Mouse (Mus musculus) G1E-ER4 (cell line): ENCODE data around the gene Galnt5. TPM values are rescaled to one million over a fixed set of nuclear protein-coding genes. Genes with fewer than 3 reads are reported as not detected.

Experiments
- GATA1 ChIP-seq: IDR thresholded peaks from one replicate; pipeline ENCODE4 v1.8.0; 2012; ENCODE audit warnings: low read length, inconsistent platforms
- polyA plus RNA-seq: library from polyadenylated mRNA; stranded (reverse); fragments of >175 nt; gene quantifications from 2 replicates; pipeline ENCODE4 v1.2.3, GENCODE M21; 2012

Gene Galnt5
- not detected in 2 replicates for polyA plus RNA-seq

DNA sequence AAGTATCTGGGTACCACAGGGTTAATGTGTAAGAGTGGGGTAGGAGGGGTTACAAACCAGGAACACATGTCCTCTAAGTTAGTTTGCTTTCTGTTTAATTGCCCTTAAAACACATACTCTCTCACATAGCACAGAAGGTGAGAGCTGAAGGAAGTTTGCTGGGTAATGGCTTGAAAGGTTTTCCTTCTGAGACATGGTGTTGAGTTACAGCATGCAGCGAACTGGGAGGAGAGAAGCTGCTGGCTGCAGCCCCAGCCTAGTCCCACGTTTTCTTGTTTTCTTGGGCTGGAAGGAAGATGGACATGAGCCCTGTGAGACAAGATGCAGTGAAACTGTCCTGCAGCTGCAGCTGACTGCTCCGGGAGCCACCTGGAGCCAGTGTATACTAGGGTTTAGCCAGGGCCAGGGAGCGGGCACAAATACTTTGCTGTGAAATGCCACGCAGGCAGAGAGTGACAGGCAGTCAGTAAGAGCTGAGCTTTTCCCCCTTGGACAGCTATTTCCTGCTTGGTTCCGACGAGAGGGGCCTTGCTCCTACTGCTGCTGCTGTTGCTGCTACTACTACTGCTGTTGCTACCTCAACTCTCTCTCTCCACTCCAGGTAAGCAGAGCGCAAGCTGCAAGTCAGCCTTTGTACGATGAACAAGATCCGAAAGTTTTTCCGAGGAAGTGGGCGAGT is at the start of gene Galnt5:
Gene Galnt5 (plus strand): TSS at position 133 of the 679 bp plus-strand sequence.
- no peak for TF ChIP-seq GATA1

DNA sequence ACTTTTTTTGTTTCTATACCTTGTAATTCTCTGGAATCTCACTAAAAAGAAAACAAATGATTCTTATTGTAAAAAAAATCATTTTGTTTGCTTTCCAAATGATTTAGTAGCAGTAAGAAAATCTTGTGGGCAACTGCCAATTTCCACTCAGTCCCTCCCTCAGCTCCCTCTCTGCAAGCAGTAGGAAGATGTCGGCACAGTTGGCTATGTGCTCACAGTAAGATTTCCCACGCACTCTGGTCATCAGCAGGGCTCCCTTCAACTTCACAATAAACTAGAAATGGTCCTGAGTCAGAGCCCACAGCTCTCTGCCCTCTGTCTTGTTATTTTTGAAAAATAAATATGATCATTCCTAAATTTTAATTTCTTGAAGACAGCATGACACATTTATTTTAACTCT is 46.1 kb upstream of the Galnt5 start:
- no peak for TF ChIP-seq GATA1

DNA sequence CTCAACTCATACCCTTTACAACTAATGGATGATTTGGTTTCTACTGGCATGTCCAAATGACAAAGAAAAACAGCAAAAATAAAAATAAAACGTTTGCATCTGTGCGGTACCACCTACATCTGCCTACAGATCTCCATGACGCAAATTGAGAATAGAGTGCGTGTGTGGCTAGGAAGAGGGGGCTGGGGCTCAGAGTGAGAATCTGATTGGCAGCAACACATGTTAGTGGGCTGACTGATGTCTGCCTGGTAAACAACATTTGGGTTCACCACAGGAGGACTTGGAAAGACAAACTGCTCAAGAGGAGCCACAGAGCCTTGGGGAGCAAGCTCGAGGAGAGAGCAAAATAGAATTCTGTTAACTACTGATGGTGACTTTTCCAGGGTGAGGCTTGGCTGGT is 36.9 kb upstream of the Galnt5 start:
- TF ChIP-seq GATA1: no peak

DNA sequence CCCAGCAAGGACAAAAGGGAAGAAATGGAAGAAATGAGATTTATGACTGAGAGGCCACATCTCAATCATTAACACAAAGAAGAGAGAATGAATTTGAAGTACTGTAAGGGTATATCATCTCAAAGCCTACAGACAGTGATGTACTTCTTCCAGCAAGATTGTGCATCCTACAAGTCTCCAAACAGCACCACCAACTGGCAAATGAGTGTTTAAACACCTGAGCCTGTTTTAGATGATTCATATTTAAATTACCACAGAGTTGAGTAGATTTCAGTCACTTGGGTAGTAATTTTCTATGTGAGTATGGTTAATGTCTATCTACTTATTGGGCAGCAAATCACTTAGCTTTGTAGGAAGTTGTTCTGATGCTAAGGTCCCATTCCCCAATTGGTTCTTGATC is 15.4 kb upstream of the Galnt5 start:
- no peak for TF ChIP-seq GATA1

DNA sequence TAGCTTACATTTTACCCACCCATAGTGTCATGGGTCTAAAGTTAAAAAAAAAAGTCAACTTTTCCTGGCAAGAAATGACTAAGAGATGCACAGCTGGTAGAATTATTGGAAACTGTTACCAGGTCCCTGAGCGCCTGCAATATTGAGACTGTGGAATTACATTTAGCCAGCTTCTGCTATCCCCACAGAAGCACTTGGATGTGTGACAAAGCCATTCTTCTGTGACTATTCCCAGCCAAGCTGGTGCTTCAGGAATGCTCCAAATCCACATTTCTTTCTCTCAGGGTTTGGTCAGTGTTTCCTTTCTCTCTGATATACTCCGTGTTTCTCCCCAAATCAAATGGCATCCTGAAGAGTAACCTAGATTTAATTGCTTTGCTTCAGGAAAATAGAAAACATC is 6.6 kb upstream of the Galnt5 start:
- TF ChIP-seq GATA1: no peak

DNA sequence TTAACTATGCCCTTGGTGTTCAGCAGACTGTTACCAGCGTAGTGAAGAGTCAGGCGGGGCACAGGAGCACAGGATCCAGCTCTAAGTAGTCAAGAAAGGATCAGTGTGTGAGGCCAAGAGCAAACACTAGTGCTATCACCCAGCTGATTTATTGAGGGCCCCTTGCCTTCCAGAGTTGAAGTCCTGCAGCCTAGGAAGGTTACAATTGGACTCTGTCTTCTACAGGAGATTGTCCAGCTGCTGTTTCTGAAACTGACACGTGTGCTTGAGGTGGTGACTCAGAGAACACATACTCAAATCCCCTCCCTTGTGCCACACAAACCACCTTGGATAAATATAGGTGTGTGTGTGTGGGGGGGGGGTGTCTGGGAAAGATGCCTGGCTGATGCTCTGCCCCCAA is 3.8 kb downstream of the Galnt5 start:
- TF ChIP-seq GATA1: no peak

DNA sequence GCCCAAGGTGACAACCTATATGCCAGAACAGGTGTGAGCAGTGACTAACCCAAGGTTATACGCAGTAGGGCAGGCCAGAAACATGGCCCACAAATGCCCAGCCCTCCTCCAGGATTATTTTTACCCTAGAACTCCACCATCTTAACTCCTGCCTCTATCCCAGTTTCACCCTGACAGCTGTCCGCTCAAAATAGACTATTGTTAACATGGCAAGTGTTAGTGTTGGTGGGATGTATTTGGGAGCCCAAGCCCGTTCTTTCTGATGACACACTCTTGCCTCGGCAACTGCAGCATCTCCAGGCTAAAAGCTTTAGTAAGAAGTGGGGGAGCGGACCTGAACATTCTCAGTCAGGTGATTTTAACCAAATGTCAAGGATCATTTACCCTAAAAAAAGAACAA is 9.4 kb downstream of the Galnt5 start:
- TF ChIP-seq GATA1: no peak

DNA sequence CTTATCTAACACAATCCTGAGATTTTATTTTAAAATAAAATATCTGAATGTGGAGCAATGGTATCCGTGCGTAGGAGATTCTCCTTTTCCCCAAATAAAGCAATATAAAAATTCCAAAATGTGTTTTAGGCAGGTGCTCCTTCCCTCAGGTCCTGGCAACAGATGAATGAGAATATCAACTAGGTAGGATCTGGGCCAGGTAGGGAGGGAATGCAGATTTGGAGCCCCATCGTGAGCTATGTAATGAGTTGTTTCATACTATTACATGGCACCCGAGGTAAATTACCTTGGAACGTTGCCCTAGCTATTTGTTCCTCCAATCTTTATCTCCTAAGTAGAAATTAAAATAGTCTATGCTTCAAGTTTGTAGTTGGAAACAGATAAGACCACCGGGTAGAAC is 25.9 kb downstream of the Galnt5 start:
- no peak for TF ChIP-seq GATA1

DNA sequence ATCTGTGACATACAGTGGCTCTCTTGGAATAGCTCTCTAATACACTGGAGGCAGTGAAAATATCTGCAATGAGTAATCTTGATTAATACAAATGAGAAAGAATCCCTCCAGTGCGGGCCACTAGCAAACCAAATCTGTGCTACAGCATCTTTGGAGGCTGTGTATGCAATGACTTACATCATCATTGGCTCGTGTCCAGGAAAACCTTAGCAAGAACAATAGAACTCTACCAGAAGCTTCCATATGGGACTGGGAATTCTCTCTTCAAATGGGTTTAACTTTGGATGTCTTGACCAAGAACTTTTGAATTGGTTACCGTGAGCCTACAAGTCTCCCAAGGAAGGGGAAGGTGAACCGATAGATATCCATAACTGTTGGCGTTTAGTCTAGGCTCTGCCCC is 29.1 kb downstream of the Galnt5 start:
- no peak for TF ChIP-seq GATA1

DNA sequence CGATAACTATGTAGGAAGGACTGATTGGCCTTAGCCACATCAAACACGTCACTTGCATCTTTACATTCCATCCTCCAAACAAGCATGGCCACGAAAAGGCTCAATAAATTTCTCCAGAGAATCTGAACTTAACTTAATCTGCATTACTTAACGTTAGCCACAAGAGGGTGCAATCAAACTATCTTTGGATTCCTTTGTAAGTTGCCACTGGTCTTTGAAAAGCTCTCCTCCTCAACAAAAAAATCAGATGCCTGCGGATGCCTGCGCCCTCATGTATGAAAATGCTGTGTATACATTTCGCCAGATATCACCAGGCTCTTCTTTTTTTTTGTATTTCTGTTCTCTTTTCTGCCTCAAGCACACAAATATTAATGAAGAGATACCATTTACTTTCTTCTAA is 31.7 kb downstream of the Galnt5 start:
- TF ChIP-seq GATA1: no peak

DNA sequence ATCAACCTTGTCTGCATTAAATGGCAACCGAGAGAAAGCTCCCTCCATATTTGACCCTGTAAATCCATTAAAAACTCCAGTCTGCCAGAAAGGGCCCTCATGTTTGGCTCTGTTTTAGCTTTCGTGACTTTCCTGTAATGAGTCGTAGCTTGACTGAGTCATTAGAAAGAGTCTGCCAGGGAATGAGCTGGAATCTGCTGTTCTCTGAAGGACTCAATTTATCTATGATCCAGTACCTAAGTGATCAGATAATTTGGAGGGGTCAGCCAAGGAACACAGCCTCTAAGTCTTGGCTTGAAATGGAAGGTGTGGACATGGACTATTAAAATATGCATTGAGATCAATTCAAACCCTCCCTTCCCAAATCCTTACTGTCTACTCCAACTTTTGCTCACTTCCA is 33.7 kb downstream of the Galnt5 start:
- TF ChIP-seq GATA1: no peak

DNA sequence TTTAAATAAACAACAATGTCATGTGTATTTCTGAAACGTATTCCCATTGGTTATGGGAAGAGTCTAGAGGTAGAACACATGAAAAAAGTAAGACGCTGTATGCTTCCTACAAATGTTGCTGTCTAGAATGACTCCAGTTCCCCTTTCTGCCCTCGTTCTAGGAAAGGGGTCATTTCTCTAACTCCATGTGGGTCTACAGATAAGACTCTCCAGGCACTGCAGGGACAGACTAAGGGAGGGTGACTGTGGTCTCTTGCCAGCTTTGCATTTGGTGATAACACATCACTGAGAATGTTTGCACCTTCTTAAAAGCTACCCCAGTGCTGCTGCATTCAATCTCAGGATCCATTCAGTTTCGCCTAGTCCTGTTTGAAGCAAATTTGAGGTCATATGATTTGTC is 38.0 kb downstream of the Galnt5 start:
- TF ChIP-seq GATA1: no peak

DNA sequence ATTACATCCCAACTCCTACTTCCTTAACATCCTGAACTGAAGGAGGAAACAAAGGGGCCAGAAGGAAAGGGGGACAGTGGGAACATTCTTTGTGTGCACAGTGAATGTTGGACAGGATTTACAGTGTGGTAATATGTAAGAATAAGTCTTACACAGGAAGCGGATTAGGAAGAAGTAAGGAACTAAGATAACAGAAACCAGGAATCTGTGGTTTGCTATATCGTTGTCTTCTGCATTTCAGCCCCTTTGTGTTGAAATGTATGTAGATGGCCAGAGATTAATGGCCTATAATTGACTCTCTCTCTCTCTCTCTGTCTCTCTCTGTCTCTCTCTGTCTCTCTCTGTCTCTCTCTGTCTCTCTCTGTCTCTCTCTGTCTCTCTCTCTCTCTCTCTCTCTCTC is 39.2 kb downstream of the Galnt5 start:
- no peak for TF ChIP-seq GATA1

DNA sequence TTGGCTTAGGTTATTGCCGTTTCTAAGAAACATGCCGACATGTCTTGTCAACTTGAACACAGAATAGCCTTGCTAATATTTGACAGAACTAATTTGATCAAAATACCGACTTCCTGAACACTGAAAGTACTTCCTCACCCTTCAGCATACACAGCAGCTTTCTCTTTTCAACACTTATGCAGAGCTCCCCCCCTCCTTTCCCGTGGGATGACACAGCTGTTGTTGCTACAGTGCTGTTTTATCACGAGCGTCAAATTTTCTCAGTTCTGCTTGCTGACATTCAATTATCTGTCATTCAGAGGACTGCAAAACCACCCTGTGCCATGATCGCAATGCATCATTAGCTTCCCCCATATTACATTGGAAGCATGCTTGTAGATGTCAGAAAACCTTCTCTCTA is 44.2 kb downstream of the Galnt5 start:
- TF ChIP-seq GATA1: no peak

DNA sequence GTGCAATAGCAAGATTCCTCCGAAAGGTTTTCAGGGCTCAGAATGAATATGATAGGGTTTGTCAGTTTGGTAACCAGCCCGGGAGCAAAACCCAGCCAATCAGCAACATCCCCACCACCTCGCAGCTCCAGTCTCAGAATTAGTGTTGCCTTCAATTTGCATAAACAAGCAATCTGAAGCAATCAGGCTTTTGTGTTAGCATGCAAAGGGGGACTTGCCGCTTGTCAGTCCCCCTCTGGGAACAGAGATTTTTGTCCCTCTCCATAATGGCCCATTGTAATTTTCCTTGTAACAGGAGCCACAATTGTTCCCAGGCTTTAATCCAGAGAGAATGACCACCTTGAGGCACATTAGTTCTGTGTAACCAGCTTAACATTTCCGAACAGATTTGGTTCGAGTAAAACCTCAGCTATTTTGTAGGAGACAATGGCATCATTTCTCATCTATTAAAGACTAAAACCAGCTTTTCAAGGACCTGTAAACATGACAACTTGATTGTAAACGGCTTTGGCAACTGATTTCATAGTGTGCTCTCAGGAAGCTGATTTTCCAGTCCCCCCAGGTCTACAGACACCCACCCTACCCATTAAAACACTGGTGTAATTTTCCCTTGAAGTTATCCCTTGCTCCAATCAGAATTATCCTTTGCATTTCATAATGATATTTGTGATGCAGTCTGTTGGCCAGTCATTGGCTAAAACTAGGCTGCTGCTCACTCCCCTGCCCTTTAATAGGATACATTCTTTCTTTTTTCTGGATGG is 55.3 kb downstream of the Galnt5 start, which contains the start of gene Ermn:
Gene Ermn (minus strand): TSS at position 44 of the 761 bp plus-strand sequence.
- TF ChIP-seq GATA1: no peak

DNA sequence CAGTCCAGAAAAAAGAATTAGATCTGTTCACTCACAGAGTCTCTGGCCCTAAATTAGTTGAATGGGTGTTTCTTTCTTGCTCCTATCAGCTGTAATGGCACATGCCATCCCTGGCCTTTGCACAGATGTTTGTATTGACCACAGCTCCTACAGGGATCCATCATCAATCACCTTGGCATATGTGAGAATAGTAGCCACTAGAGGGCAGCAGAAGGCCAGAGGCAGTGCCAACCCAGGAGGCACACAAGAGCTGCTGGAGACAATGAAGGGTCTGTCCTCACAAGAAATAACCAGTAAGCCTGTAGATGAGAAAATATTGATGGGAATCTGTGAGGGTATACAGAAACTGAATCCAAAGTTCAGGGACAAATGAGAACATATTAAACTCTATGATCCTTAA is 57.7 kb downstream of the Galnt5 start:
- TF ChIP-seq GATA1: no peak

DNA sequence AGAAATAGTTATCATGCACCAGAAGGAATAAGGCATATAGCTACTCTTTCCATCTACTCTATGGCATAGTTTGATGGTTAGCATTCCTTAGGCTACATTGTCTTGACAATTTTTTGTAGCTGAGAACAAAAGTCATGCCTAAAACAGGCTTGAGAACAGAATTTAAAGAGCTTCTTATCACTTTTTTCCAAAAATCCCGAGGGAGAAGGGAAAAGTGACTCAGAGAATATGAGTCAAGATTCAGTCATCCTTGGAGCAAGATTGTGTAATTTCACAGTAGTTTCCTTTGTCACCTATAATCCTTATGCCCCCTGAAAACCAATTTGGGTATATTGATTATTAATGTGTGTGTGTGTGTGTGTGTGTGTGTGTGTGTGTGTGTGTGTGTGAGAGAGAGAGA is 82.2 kb downstream of the Galnt5 start:
- TF ChIP-seq GATA1: no peak

DNA sequence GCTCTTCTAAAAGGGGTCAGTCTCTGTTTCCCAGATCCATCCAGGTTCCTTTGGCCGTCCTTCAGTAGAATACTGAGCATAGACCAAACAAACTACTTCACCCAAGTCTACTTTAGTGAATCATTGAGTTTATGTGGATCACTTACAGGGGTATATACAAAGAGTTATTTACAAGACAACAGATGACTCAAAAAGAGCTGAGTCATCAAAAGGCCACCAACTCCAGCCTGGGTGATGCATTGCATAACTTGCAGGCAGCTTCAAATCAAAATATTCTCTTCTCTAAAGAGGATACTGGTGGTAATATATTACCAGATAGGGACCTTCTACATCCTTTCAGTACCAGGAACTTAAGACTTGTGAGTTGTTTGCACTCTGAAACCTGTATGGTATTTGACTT is 88.7 kb downstream of the Galnt5 start:
- TF ChIP-seq GATA1: no peak
